In the genomic region with DNA sequence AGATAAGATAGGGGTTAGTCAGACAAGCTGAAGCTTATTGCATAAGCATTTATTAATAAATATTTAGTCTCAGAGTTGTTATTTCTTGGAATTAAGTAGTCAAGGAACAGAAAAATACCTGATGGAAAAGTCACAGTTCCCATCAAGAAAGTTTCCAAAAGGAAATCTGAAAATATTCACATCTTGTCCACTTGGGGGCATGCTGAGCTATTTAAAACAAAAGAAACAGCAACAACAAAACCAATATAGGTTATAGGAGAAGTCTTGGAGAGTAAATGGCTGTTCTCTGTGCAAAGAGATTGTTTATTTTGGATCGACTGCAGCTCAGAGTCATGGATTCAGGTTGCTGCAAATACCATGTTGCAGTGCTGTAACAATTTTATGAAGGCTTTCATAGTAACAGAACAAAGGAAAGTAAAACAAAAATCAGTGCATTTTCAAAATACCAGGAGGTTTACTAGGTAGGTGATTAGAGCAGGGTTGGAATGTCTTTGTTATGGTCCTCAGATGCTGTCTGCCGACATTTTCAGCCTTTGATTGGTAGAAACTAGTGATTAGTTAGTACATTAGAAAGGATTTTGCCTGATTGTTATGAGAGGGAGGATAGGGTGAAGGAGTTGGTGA, we compare ENCODE assay signal across 21 mouse cellular contexts. TPM values are rescaled to one million over a fixed set of nuclear protein-coding genes. Genes with fewer than 3 reads are reported as not detected.
DNase-seq lines count a peak whose midpoint lies in the region; ATAC-seq and TF ChIP-seq lines count a peak whose summit lies in the region.
"Had no signal": no experiment of that assay in that cellular context is flagged by ENCODE, and none has a peak within 500 bp of the region (broad histone marks: within the 10 kb centered on the region; RNA-seq: fewer than 3 reads in every experiment).

No protein-coding gene starts in this region.

- H3K27ac ChIP-seq in liver, postnatal 0 days (ENCODE audit: low read depth) = no peak overlapping the region
- H3K27ac ChIP-seq in liver, embryonic 11.5 days (ENCODE audit: low read depth, low read length) = no peak overlapping the region
- H3K27ac ChIP-seq: embryonic facial prominence, embryonic 12.5 days; forebrain, embryonic 15.5 days had no signal

- POLR2A ChIA-PET in Patski (lab: Charles Lee) = interaction anchor here (0.5 kb wide), 1 partner anchor 137 kb away, joined by 4 read pairs; no protein-coding TSS in a partner anchor

- in situ Hi-C loops in Patski (cut with MboI; ENCODE audit: low pct_unique_long_range_greater_than_20kb) = no loop called here

- no peaks in the 10 kb centered on the region for H3K9me3 ChIP-seq in liver, postnatal 0 days (ENCODE audit: low read length)
- no peaks in the 10 kb centered on the region for H3K9me3 ChIP-seq in liver, embryonic 11.5 days (ENCODE audit: control insufficient read depth, low read length)
- H3K9me3 ChIP-seq: embryonic facial prominence, embryonic 12.5 days; forebrain, embryonic 15.5 days had no signal

- WGBS in liver, postnatal 0 days (ENCODE audit: insufficient replicate concordance) = 27% methylated on average over 2 of the region's 2 CpGs
- 41% methylated on average over 2 of the region's 2 CpGs for WGBS in liver, embryonic 11.5 days

- 0 out of 2 replicates have a peak, but pooled peaks have one; percentile 7 for TF ChIP-seq CTCF in liver, postnatal 0 days (IDR thresholded peaks at IDR 0.05; ENCODE audit: low read depth)
- TF ChIP-seq CTCF in Patski (IDR thresholded peaks at IDR 0.05) = peak; percentile 36

- H3K9ac ChIP-seq in liver, postnatal 0 days (replicated peaks) = no peak overlapping the region
- no peak overlapping the region for H3K9ac ChIP-seq in liver, embryonic 11.5 days (ENCODE audit: low read depth, low read length)
- H3K9ac ChIP-seq: embryonic facial prominence, embryonic 12.5 days; forebrain, embryonic 15.5 days had no signal

- ATAC-seq in liver, postnatal 0 days = no peak
- ATAC-seq in liver, embryonic 11.5 days (replicated peaks; ENCODE audit: low FRiP score) = no peak
- no peak for ATAC-seq in Patski
- ATAC-seq: forebrain, embryonic 15.5 days had no signal

- no peak overlapping the region for H3K4me3 ChIP-seq in liver, postnatal 0 days (ENCODE audit: low read depth, low read length)
- H3K4me3 ChIP-seq in liver, embryonic 11.5 days (ENCODE audit: low read depth, low read length) = no peak overlapping the region
- H3K4me3 ChIP-seq: embryonic facial prominence, embryonic 12.5 days; forebrain, embryonic 15.5 days had no signal

- peak; percentile 19 for DNase-seq in embryo, embryonic 11 days
- no peak for DNase-seq in embryo, embryonic 9.5 days (ENCODE audit: extremely low spot score)
- DNase-seq in liver, postnatal 0 days = no peak
- DNase-seq in liver, embryonic 11.5 days (ENCODE audit: low spot score) = no peak
- DNase-seq in Patski (ENCODE audit: low read depth, low spot score) = no peak
- peak; percentile 55 for DNase-seq in retina, embryonic 14.5 days (ENCODE audit: low spot score)
- DNase-seq in adrenal gland, postnatal 14 days = no peak
- no peak for DNase-seq in urinary bladder, postnatal 4 days (ENCODE audit: low spot score in 2 of 2)
- DNase-seq: adrenal gland, postnatal 10 days; cerebellum, adult 11-12 months; gastrocnemius, postnatal 14 days; kidney, postnatal 10 days had no signal

- H3K4me1 ChIP-seq in liver, postnatal 0 days (ENCODE audit: insufficient read depth) = no peaks in the 10 kb centered on the region
- H3K4me1 ChIP-seq in liver, embryonic 11.5 days (replicated peaks; ENCODE audit: control insufficient read depth, insufficient read depth, low read length) = no peaks in the 10 kb centered on the region
- H3K4me1 ChIP-seq: embryonic facial prominence, embryonic 12.5 days; forebrain, embryonic 15.5 days had no signal

- H3K4me2 ChIP-seq in liver, postnatal 0 days (ENCODE audit: low read depth, low read length) = no peak overlapping the region
- no peak overlapping the region for H3K4me2 ChIP-seq in liver, embryonic 11.5 days
- H3K4me2 ChIP-seq: embryonic facial prominence, embryonic 12.5 days; forebrain, embryonic 15.5 days had no signal

- H3K36me3 ChIP-seq in liver, postnatal 0 days (replicated peaks; ENCODE audit: insufficient read depth, low read length) = no peaks in the 10 kb centered on the region
- H3K36me3 ChIP-seq in liver, embryonic 11.5 days (ENCODE audit: control insufficient read depth, insufficient read depth, low read length) = no peaks in the 10 kb centered on the region
- H3K36me3 ChIP-seq: embryonic facial prominence, embryonic 12.5 days; forebrain, embryonic 15.5 days had no signal

- CTCF ChIA-PET in Patski (lab: Charles Lee) = interaction anchor here (1.0 kb wide), 1 partner anchor 17 kb away, joined by 3 read pairs; no protein-coding TSS in a partner anchor

- H3K27me3 ChIP-seq in liver, postnatal 0 days (ENCODE audit: insufficient read depth, low read length) = no peaks in the 10 kb centered on the region
- H3K27me3 ChIP-seq in liver, embryonic 11.5 days (replicated peaks; ENCODE audit: control insufficient read depth, insufficient read depth, low read length) = no peaks in the 10 kb centered on the region
- peaks cover 9% of the 10 kb centered on the region for H3K27me3 ChIP-seq in Patski
- H3K27me3 ChIP-seq: embryonic facial prominence, embryonic 12.5 days; forebrain, embryonic 15.5 days had no signal

- no peak for TF ChIP-seq EP300 in liver, postnatal 0 days (IDR thresholded peaks at IDR 0.05; ENCODE audit: low read depth)

RNA-seq across cellular contexts. Expression of a gene that starts 7.1 kb away (rescaled TPM):
- polyA plus RNA-seq in liver, postnatal 0 days (2015; fragmentation: Nextera tagmentation; extraction: Ambion mirVana) = not detected in 2 replicates
- polyA plus RNA-seq in liver, embryonic 11.5 days (2014; fragmentation: Nextera tagmentation; extraction: Ambion mirVana) = not detected in 2 replicates
- not detected for polyA plus RNA-seq in Patski (2021)
- total RNA-seq in adrenal gland, postnatal 14 days (2021) = not detected in 2 replicates
- total RNA-seq: adrenal gland, postnatal 10 days; gastrocnemius, postnatal 14 days; layer of hippocampus, postnatal 10 days; megakaryocyte, adult 5-6 weeks had no signal
- polyA plus RNA-seq: embryonic facial prominence, embryonic 12.5 days; forebrain, embryonic 15.5 days; heart, embryonic 14.5 days; limb, embryonic 11.5 days; liver, embryonic 16.5 days; neural tube, embryonic 11.5 days; small intestine, adult 2 months had no signal

RNA-seq across cellular contexts. Expression of a gene that starts 26.9 kb away (rescaled TPM):
- not detected in 2 replicates for polyA plus RNA-seq in liver, postnatal 0 days (2015; fragmentation: Nextera tagmentation; extraction: Ambion mirVana)
- not detected in 2 replicates for polyA plus RNA-seq in liver, embryonic 11.5 days (2014; fragmentation: Nextera tagmentation; extraction: Ambion mirVana)
- not detected for polyA plus RNA-seq in Patski (2021)
- not detected in 2 replicates for total RNA-seq in adrenal gland, postnatal 14 days (2021)
- total RNA-seq: adrenal gland, postnatal 10 days; gastrocnemius, postnatal 14 days; layer of hippocampus, postnatal 10 days; megakaryocyte, adult 5-6 weeks had no signal
- polyA plus RNA-seq: embryonic facial prominence, embryonic 12.5 days; forebrain, embryonic 15.5 days; heart, embryonic 14.5 days; limb, embryonic 11.5 days; liver, embryonic 16.5 days; neural tube, embryonic 11.5 days; small intestine, adult 2 months had no signal

RNA-seq across cellular contexts. Expression of a gene that starts 47.7 kb away (rescaled TPM):
- polyA plus RNA-seq in liver, postnatal 0 days (2015; fragmentation: Nextera tagmentation; extraction: Ambion mirVana) = not detected in 2 replicates
- polyA plus RNA-seq in liver, embryonic 11.5 days (2014; fragmentation: Nextera tagmentation; extraction: Ambion mirVana) = not detected in 2 replicates
- polyA plus RNA-seq in Patski (2021) = not detected
- not detected in 2 replicates for total RNA-seq in adrenal gland, postnatal 14 days (2021)
- total RNA-seq: adrenal gland, postnatal 10 days; gastrocnemius, postnatal 14 days; layer of hippocampus, postnatal 10 days; megakaryocyte, adult 5-6 weeks had no signal
- polyA plus RNA-seq: embryonic facial prominence, embryonic 12.5 days; forebrain, embryonic 15.5 days; heart, embryonic 14.5 days; limb, embryonic 11.5 days; liver, embryonic 16.5 days; neural tube, embryonic 11.5 days; small intestine, adult 2 months had no signal

Comparison
In these comparisons a context has a peak if more than half of its experiments do, and no peak if none do; other contexts are left out.
1. DNase-seq: peak in embryo, embryonic 11 days (single experiment) and retina, embryonic 14.5 days (single experiment); none in embryo, embryonic 9.5 days (single experiment), liver, postnatal 0 days (single experiment), liver, embryonic 11.5 days (single experiment), Patski (single experiment), adrenal gland, postnatal 14 days (single experiment) and urinary bladder, postnatal 4 days (0 of 2).